Mouse (Mus musculus): ENCODE data around the gene Slc43a2.
"Not testable (repeated sequence)": the region's sequence is repeated elsewhere in the genome, so short reads cannot be mapped to it uniquely, and the experiment has no call there.

Gene Slc43a2

DNA sequence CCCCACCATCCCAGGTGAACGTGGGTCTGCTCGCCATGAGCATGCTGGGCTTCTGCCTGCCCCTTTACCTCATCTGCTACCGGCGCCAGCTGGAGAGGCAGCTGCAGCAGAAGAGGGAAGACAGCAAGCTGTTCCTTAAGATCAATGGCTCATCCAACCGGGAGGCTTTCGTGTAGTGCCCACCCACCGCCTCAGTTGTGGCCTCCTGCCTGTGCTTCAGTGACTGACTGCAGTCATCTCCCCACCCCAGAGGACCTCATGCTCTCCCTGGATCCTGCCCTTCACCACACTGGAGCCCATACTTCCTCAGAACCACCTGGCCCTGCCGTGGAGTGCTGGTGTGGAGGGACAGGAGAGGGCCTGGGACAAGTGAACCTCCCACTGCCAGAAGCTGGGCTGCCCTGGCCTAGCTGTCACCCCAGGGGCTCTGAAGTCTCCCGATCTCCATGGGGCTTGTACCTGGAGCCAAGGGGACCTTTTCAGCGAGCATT, 40.9 kb downstream of the Slc43a2 start:
- no peak for DNase-seq (ENCODE audit: low read depth, low spot score)

DNA sequence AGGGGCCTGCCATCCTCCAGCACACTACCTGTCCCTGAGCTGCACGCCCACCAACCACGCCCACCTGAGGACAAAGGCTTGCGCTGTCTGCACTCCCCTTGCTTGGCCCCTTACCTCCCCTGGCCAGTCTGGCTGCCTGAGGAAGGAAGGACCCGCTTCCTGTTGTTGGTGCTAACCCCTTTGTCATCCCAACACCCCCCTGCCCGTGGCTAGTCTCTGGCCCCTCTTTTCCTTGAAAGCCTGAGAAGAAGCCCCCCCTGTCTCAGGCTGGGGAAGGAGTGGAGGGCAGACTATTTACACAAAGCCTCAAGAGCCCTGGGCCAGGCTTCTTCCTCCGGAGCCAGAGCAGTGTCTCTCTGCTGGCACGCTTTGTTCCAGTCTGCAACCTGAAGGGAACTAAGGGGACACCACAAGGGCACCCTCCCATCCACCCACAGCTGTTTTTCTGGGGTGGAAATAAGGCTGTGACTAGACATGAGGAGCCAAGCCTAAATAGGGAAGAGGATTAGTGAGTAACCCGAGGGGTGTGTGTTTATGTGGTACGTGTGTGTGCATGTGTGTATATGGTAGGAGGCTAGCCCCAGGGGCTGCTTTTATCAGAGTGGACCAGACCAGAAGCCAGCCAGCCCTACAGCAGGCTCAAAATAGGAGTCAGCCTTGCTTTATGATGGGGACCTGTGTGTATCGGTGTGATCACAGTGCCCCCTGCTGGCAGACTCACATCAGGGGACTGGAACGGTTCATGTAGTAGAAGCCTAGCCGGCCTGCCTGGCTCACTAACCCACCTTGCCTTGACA, 41.6 kb downstream of the Slc43a2 start:
- peak; percentile 97 for DNase-seq (ENCODE audit: low read depth, low spot score)

DNA sequence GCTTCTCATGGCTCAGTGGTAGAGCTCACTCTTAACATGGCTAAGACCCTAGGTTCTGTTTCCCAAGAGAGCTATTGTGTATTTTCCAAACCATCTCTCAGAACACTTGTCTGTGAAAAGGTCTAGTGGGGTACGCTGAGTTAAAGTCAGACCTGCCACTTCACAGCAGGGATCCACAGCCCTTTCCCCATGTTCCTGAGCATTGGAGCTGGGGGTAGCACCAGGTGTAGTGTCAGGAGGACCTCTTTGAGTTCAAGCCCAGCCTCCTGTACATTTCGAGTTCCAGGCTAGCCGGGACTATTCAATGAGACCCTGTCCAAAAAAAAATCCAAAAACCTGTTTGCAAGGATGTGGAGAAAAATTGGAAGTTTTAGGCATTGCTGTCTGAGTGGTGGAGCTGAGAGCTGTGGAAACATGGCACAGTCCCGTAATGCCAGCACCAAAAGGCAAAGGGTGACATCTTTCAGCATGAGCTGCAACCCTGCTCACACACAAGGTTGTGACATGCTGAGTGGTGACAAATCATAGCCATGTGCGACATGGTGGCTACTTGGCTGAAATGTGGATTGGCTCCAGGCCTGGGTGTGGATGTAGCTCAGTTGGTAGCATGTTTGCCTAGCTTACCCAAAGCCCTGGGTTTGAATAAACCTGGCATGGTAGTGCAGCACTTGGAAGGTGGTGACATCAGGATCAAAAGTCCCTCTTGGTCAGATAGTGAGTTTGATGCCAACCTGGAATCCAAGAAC, 43.1 kb downstream of the Slc43a2 start:
- no peak for DNase-seq (ENCODE audit: low read depth, low spot score)

DNA sequence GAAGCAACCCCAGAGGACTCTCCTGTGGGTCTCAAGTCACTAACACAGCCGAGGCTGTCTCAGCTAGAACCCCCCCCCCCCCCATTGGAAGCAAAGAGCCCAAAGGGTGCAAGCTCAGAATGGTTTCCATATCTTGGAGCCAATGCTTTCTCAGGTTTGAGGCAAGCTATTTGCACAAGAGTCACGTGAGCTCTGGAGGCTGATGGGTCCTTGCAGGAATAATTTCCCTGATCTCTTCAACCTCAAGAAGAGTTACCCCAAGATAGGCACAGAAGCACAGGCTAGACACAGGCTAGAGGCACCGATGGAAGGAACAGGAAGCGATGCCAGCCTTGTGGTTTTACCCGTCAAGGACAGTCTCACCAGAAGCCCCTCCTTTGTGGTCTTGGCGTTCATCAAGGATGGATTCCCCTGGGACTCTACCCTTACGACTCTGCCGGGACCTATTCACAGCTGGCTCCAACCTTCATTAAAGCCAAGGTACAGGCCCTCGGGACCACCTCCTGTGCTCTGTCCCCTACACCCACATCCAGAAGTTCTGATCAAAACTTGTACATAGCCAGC, 44.1 kb downstream of the Slc43a2 start:
- DNase-seq (ENCODE audit: low read depth, low spot score), result no peak

DNA sequence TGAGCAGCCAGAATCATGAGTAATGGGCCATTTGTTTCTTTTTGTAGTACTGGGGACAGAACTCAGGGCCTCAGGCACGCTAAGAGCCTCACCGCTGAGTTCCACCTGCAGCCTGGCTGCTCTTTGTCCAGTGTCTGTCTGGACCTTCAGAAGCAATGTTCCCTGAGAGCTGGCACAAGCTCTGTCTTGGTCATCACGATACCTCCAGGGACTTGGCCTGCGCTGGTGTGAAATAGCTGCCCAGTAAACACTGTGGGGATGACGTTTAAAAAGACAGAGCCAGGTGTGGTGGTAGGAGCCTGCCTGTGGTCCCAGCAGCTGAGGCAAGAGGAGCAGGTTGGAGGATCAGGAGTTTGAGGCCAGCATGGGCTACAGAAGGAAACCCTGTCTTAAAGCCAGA, 47.1 kb downstream of the Slc43a2 start:
- no peak for DNase-seq (ENCODE audit: low read depth, low spot score)

DNA sequence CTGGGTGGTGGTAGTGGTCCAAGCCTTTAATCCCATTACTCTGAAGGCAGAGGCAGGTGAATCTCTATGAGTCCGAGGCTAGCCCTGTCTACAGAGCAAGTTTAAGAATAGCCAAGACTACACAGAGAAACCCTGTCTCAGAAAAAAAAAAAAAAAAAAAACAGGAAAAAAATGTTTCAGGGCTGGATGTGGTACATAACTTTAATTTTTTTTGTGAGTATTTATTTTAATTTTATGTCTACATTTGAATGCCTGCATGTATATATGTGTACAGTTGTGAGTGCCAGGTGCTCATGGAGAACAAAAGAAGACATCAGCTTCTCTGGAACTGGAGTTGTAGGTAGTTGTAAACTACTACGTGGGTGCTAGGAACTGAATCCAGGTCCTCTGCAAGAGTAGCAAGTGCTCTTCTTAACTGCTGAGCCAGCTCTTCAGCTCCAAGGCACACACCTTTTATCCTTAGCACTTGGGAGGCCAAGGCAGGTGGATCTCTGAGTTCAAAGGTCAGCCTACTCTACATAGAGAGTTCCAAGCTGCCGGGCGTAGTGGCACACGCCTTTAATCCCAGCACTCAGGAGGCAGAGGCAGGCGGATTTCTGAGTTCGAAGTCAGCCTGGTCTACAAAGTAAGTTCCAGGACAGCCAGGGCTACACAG, 50.1 kb downstream of the Slc43a2 start:
- DNase-seq (ENCODE audit: low read depth, low spot score), result no peak

DNA sequence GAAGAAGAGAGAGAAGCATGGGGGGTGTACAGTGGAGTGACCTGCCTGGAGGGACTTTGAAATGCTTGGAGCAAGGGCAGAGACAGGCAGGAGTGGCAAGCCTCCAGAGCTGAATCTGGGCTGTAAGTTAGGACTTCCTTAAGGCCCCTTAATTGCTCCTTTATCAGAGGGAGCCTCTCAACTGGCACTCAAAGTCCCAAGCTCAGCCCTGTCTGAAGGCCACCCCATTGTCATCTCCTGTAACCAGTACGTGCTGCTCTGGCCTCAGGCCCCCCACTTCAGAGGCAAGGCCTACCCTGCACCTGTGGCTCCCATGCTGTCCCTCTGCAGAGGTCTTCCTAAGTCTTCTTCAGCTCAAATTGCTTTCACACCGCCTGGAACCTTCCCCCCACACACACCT, 52.0 kb downstream of the Slc43a2 start:
- DNase-seq (ENCODE audit: low read depth, low spot score), result no peak

DNA sequence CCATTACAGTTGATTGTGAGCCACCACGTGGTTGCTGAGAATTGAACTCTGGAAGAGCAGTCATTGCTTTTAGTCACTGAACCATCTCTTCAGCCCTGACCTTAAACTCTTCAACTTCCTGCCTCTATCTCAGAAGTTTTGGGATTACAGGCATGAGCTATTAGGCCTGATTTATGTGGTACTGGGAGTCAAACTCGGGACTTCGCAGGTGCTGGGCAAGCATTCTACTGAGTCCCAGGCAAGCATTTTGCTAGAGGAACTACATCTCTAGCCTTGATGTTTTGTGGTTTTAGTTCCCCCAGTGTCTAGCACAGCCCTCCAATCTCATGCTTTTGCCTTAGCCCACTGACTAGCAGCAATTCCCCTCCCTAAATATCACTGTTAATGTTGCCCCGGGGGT, 53.6 kb downstream of the Slc43a2 start:
- DNase-seq (ENCODE audit: low read depth, low spot score), result no peak

DNA sequence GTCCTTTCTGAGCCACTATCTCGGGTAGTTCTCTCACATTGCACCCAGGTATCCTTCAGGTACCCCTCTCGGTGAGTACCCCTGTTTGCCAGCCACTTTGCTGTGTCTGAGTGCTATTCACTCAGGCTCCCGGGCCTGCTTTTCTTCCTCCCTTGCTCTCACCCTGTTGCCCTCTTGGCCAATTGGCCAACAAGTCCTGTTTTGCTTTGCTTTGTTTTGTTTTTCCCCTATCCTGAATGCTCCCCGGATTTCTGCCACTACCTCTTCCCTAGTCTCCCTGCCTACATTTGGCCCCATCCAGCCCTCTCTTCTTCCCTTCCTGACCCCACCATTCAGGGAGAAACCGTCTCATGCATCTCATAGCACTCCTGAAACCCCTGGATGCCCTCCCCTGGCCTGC, 54.5 kb downstream of the Slc43a2 start:
- no peak for DNase-seq (ENCODE audit: low read depth, low spot score)

DNA sequence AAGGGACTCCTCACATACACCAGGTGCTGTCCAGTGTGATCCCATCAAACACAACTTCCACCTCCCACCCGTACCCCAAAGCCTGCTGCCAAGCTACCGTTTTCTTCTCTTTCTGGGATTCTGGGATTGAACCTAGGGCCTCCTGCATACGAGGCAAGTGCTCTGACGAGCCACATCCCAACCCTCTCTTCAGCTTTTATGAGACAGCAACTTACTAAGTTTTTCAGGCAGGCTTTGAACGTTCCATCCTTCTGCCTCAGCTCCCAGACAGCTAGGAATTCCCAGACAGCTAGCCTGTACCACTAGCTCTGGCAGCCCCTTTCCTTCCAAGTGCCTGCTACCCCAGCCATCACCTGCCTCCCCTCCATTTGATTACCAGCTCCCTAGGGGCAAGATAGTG, 55.5 kb downstream of the Slc43a2 start:
- DNase-seq (ENCODE audit: low read depth, low spot score), result no peak

DNA sequence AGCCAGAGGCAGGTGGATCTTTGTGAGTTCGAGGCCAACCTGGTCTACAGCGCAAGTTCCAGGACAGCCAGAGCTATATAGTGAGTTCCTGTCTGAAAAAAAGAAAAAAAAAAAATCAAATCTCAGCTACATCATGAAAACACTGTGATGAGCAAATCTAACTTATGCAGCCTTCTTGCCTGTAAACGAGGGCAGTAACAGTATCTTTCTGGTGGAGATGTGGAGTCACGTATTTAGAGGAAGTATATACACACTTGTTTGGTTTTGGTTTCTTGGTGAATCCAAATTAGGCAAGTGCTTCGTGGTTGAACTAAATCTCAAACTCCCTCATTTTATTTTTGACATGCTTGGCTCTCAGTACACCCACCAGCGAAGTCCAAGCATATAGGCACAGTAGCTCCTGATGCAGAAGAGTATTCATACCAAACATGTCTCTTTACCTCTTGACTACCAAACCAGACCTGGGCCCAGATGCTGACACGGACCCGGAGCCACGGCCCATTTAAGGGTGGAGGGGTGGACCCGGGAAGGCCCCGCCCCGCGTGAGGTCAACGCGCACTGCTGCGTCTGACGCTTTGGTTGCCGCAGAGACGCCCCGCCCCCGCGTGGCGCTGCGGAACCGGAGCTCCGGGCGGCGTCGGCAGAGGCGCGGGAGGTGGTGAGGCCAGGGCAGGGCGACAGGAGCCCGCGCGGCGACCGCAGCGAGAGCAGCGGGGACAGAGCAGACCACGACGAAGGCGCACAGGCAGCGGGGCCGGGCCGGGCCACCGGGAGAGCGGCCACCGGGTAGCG, 56.2 kb downstream of the Slc43a2 start, which contains the start of gene Pitpna:
Pitpna (plus strand) TSS at position 605 of the 792 bp plus-strand sequence.
- peak; percentile 90 for DNase-seq (ENCODE audit: low read depth, low spot score)

DNA sequence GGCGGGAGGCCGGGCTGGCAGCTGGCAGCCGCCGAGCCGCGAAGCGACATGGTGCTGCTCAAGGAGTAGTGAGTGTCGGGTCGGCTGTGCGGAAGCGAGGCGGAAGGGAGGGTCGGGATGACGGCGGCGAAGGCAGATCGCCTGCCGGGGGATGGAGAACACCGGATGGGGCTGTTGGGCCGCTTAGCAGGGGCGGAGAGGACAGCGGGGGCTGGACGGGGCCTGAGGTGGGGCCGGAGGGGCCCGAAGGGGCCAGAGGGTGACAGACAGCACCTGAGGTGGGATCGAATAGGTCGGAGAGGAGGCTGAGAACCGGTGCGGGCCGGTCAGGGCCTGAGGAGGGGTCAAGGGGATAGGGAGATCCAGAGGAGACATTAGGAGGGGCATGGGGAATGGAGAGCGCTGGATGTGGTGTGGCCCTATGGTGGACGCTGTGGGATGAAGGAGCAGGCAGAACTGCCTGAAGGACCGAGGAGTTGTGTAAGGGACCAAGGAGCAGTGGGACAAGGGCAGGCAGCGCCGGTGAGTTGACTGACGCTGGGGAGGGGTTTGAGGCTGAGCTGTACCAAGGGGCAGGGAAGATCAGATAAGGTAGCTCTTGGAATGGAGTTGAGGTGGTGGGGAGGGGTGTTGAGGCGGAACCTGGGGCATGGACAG, 56.9 kb downstream of the Slc43a2 start:
- peak; percentile 36 for DNase-seq (ENCODE audit: low read depth, low spot score)

DNA sequence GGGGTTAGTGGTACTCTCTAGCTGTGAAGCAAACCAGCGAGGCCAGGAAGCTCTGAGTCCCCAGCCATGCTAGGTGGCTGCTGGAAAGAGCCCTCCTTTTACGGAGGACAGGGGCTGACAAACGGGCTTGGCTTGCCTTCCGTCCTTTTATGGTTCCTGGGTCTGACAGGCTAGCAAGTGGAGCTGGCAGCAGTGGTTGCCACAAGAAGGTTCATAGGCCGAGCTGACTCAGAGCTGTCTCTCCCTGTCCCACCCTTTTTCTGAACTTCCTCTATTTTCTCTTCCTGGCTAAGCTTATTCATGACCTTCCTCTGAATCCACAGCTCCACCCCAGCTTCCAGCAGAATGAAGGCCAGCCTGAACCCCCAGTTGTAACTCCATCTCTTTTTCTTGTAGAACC, 61.1 kb downstream of the Slc43a2 start:
- DNase-seq (ENCODE audit: low read depth, low spot score), result peak; percentile 78

DNA sequence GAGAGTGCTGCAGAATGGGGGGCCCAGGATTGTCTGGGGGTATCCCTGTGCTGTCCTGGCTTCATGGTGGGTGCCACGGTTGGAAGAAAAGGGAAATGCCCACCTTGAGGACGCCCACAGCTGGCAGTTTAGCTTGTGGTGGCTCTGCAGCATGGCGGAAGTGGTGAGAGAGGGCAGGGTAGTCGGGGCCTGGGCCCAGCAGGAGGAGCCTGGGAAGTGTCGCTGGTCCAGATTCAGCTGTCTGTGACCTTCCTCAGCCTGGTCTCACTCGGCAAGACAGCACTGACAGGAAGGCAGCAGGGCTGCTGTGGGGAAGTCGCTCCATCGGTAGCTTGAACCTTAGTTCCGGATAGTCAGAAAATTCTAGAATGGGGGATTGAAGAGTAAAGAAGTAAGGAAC, 62.9 kb downstream of the Slc43a2 start:
- DNase-seq (ENCODE audit: low read depth, low spot score), result no peak

DNA sequence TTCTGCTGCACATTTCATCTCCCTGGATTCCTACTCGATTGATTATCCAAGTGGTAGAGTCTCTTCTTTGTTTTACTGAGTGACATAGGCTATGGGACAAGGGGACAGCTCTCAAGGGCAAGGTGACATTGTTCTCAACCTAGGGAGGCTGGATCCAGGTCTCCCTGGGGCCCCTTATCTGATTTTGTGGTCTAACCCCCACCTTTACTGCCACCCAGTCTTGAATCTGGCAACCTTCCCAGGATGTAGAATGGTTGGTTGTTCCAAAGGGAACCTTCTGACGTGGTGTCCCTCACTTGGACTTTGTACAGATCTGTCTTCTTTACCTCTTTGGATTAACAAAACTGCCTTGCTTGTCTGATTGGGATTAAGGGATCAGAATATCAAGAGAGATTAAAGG, 63.9 kb downstream of the Slc43a2 start:
- no peak for DNase-seq (ENCODE audit: low read depth, low spot score)

DNA sequence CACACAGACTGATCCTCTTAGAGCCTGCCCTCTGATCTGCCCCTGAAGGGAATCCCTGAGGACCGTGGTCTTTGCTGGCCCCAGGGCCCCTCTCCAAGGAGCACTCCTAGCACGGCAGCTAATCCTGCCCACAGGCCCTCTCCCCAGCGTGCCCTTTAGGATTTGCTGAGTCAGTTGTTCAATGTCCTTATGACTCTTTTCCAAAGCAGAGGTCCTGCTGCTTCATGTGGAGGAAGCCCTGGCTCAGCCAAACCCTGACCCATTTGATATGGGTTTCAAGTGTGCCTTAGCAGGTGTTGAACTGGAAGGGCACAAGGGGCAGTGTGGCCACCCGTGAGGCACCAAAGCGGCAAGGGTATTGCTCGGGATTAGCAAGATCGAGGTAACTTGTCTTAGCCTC, 64.3 kb downstream of the Slc43a2 start:
- DNase-seq (ENCODE audit: low read depth, low spot score), result no peak

DNA sequence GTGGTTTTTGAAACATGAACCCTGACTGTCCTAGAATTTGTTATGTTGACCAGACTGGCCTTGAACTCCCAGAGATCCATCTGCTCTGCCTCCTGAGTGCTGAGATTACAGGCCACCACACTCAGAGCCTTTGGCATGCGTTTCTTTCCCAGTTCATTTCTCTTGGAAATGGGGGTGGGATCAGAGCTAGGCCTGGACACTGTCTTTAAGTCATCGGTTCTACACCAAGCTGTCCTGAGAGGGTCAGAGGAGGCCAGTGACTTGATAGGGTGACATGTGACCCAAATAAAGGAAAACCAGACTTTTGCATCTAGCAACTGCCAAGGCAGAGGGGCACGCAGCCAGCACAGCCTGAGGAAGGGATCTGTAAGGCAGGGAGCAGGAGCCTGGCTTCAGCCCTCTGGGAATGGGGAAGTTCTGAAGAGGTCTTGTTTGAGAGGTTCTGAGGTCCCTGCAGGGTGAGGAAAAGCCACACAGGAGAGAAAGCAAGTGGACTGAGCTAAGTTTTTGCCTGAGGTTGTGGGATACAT, 65.3 kb downstream of the Slc43a2 start:
- DNase-seq (ENCODE audit: low read depth, low spot score), result no peak

DNA sequence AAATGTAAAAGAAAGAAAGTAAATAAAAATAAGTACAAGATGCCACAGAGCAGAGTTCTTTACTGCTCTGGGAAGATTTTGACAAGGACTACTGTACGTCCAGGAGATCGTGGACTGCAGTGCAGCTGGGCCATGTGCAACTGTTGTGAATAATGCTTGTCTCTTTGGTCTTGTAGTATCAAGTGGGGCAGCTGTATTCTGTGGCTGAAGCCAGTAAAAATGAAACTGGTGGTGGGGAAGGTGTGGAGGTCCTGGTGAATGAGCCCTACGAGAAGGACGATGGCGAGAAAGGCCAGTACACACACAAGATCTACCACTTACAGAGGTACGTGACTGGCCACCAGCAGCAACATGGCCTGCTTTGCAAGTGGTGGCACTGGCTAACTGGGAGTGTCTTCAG, 66.5 kb downstream of the Slc43a2 start:
- DNase-seq (ENCODE audit: low read depth, low spot score), result no peak

DNA sequence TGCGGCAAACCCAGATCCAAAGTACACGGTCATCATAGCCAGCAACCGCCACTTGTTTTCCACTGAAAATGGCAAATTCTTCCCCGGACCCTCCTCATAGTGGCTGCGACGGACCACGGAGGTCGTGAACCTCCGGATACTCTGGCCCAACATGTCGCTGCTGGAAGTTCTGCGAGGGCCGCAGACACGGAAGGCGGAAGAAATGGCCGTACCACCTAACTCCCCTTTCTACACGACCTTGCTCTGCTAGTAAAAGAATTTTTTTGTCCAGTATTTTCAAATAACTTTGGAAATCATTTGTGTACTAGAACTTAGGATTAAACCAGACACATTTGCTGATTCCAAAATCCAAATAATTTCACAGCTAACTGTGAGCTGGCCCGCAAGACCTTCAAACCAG, 68.3 kb downstream of the Slc43a2 start:
- DNase-seq (ENCODE audit: low read depth, low spot score), result not testable (repeated sequence)

DNA sequence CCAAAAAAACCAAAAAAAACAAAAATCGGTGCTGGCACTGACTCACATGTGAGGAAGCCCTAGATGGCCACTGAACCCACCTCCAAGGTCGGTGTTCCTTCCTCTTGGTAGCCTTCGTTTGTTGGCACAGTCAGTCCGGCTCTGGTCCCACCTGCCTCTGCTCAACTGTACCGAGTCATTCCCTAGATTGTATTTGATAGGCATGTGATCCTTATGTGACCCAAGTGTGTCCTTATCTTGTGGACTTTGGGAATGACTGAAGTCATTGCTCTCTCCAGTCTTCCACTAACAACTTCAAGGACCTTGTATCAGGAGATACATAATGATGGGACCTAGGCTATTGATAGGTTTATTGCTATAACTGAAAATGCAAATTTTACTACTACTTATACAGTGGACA, 73.3 kb downstream of the Slc43a2 start:
- no peak for DNase-seq (ENCODE audit: low read depth, low spot score)

All from 3T3-L1 (cell line).